Mouse (Mus musculus) induced T-regulatory cell, adult 2 months (primary cell): Measurements from ENCODE around the gene Rnf216.

Experiments
- DNase-seq: peaks from one replicate; pipeline ENCODE4 v3.0.0-alpha.2; 2012; ENCODE audit warnings: low read depth

Rnf216 gene

GRCm38 (mm10) chr5:143053132-143053972 is 59.4 kb downstream of the Rnf216 start:
- no peak for DNase-seq

GRCm38 (mm10) chr5:143052677-143053076 is 60.1 kb downstream of the Rnf216 start:
- no peak for DNase-seq

- no peak for DNase-seq
Observed at GRCm38 (mm10) chr5:143051851-143052250, 60.9 kb downstream of the Rnf216 start.

- DNase-seq, result no peak
Observed at GRCm38 (mm10) chr5:143050273-143050672, 62.5 kb downstream of the Rnf216 start.

GRCm38 (mm10) chr5:143049746-143050145 is 63.0 kb downstream of the Rnf216 start:
- DNase-seq, result no peak

- DNase-seq, result no peak
Observed at GRCm38 (mm10) chr5:143049013-143049385, 63.8 kb downstream of the Rnf216 start.

- no peak for DNase-seq
Observed at GRCm38 (mm10) chr5:143048232-143049012, 64.4 kb downstream of the Rnf216 start.

- no peak for DNase-seq
Observed at GRCm38 (mm10) chr5:143047586-143047985, 65.2 kb downstream of the Rnf216 start.

- DNase-seq, result peak; percentile 20
Observed at GRCm38 (mm10) chr5:143043902-143044301, 68.9 kb downstream of the Rnf216 start.

- DNase-seq, result peak; percentile 75
Observed at GRCm38 (mm10) chr5:143043285-143043684, 69.5 kb downstream of the Rnf216 start.

GRCm38 (mm10) chr5:143038794-143039193 is 74.0 kb downstream of the Rnf216 start:
- DNase-seq, result peak; percentile 36

GRCm38 (mm10) chr5:143037201-143037600 is 75.6 kb downstream of the Rnf216 start:
- peak; percentile 74 for DNase-seq

- DNase-seq, result no peak
Observed at GRCm38 (mm10) chr5:143036052-143036451, 76.7 kb downstream of the Rnf216 start.

- no peak for DNase-seq
Observed at GRCm38 (mm10) chr5:143035271-143035670, 77.5 kb downstream of the Rnf216 start.

GRCm38 (mm10) chr5:143034108-143034507 is 78.7 kb downstream of the Rnf216 start:
- no peak for DNase-seq

- DNase-seq, result no peak
Observed at GRCm38 (mm10) chr5:143033277-143033676, 79.5 kb downstream of the Rnf216 start.

- DNase-seq, result no peak
Observed at GRCm38 (mm10) chr5:143032639-143033146, 80.1 kb downstream of the Rnf216 start.

GRCm38 (mm10) chr5:143031681-143032080 is 81.1 kb downstream of the Rnf216 start:
- DNase-seq, result no peak

GRCm38 (mm10) chr5:143031193-143031592 is 81.6 kb downstream of the Rnf216 start:
- DNase-seq, result no peak

GRCm38 (mm10) chr5:143023887-143024286 is 88.9 kb downstream of the Rnf216 start:
- DNase-seq, result no peak

- DNase-seq, result no peak
Observed at GRCm38 (mm10) chr5:143022956-143023355, 89.8 kb downstream of the Rnf216 start.

- peak; percentile 13 for DNase-seq
Observed at GRCm38 (mm10) chr5:143017401-143017800, 95.4 kb downstream of the Rnf216 start.

GRCm38 (mm10) chr5:143009383-143009782 is 103.4 kb downstream of the Rnf216 start:
- no peak for DNase-seq
